Mouse (Mus musculus) small intestine, adult 2 months (tissue): ENCODE measurements at regions not wholly inside any gene's neighbourhood (a gene's known extent, or its start where the extent isn't known, plus 50 kb on each side); places are given as distances from the start of the nearest gene placed in this dataset.

Source experiments
- CTCF ChIP-seq: fragments of 200-500 bp; IDR thresholded peaks from 2 replicates; pipeline ENCODE4 v1.5.1; 2012; ENCODE audit warnings: low read depth, mild to moderate bottlenecking, control low read depth, inconsistent platforms, low read length, moderate library complexity, mixed read lengths; ENCODE audit not compliant: insufficient replicate concordance, insufficient read length; ENCODE audit errors: extremely low read depth
- POLR2A ChIP-seq: fragments of 200-500 bp; IDR thresholded peaks from 2 replicates; pipeline ENCODE4 v1.6.1; 2012; ENCODE audit warnings: low read depth, mild to moderate bottlenecking, control low read depth, inconsistent platforms, low read length, moderate library complexity

GRCm38 (mm10) chr2:48629106-48630050 lies 184.5 kb upstream of the Acvr2a start:
- no peak for TF ChIP-seq CTCF
- no peak for TF ChIP-seq POLR2A
